Mouse (Mus musculus) embryonic facial prominence, embryonic 12.5 days (tissue): ENCODE results near the gene Cfap52. TPM values are rescaled to one million over a fixed set of nuclear protein-coding genes. Genes with fewer than 3 reads are reported as not detected.

Source experiments
- ATAC-seq: fragments of 200-750 bp; cut with Nextera tagmentation; 2 replicates; pipeline ENCODE4 v1.8.0; 2017; ENCODE audit not compliant: insufficient number of reproducible peaks, insufficient read depth, low FRiP score, low TSS enrichment
- H3K27ac ChIP-seq: fragments of 300-500 bp; sonication (generic); 2 replicates; pipeline ENCODE4 v1.5.1; 2016; ENCODE audit warnings: mild to moderate bottlenecking
- H3K27me3 ChIP-seq: fragments of 300-500 bp; sonication (generic); 2 replicates; pipeline ENCODE4 v1.6.1; 2016; ENCODE audit warnings: mild to moderate bottlenecking, moderate library complexity
- H3K36me3 ChIP-seq: fragments of 300-500 bp; sonication (generic); 2 replicates; pipeline ENCODE4 v1.6.1; 2016; ENCODE audit warnings: mild to moderate bottlenecking
- H3K4me1 ChIP-seq: fragments of 300-500 bp; sonication (generic); 2 replicates; pipeline ENCODE4 v1.6.1; 2016
- H3K4me2 ChIP-seq: fragments of 300-500 bp; sonication (generic); replicated peaks from 2 replicates; pipeline ENCODE4 v1.6.1; 2016; ENCODE audit warnings: mild to moderate bottlenecking, moderate library complexity
- H3K4me3 ChIP-seq: fragments of 300-500 bp; sonication (generic); 2 replicates; pipeline ENCODE4 v1.5.1; 2016; ENCODE audit warnings: mild to moderate bottlenecking
- H3K9ac ChIP-seq: fragments of 300-500 bp; sonication (generic); 2 replicates; pipeline ENCODE4 v1.6.1; 2016; ENCODE audit warnings: mild to moderate bottlenecking, moderate library complexity
- H3K9me3 ChIP-seq: fragments of 300-500 bp; sonication (generic); 2 replicates; pipeline ENCODE4 v1.6.1; 2016; ENCODE audit warnings: mild to moderate bottlenecking, moderate library complexity
- WGBS: fragments of 180-500 bp; shearing (Covaris S2); methylation state at CpG from one replicate; pipeline ENCODE4 v1.1.7; 2016; 5-methylcytosine and 5-hydroxymethylcytosine counted together
- polyA plus RNA-seq: library from polyadenylated mRNA; unstranded; fragments of >200 nt; fragmentation: Nextera tagmentation; extraction: Ambion mirVana; gene quantifications from 2 replicates; pipeline ENCODE4 v1.2.1, GENCODE M21; 2016

Gene Cfap52
- polyA plus RNA-seq, 1 experiment from 2014 or later, result 0.61 TPM

DNA sequence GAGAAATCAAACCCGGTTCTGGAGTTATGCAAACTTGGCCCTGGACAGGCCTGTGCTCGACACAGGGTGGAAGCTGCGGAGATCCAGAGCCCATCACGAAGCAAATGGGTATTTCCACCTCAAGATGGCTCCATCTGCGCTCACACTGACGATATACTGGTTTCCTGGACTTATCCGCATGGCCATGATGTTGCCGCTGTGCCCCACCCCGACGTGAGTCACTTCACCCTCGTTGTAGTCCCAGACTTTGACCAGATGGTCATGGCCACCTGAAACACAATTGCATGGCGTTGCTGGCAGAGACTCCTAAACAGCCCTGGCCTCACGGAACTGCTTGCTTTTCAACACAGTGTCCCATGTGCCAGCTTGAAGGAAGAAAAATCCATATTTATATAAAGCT, 40.5 kb downstream of the Cfap52 start:
- no peak for ATAC-seq
- WGBS, result 89% methylated on average over 13 of the region's 13 CpGs
- no peak overlapping the region for H3K27ac ChIP-seq

DNA sequence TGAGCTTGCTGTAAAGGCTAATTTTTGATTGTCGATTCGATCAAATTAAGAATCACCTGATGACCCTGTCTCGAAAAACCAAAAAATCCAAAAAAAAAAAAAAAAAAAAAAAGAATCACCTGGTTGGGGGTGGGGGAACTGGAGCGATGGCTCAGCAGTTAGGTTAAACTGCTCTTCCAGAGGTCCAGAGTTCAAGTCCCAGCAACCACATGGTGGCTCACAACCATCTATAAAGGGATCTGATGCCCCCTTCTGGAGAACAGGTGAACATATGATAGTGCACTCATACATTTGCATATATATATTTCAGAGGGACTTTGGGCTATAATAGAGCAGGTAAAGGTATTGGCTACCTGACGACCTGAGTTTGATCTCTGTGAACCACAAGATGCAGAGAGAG, 41.7 kb downstream of the Cfap52 start:
- H3K9me3 ChIP-seq, result no peaks in the 10 kb centered on the region
- H3K27me3 ChIP-seq, result peaks cover 29% of the 10 kb centered on the region
- no peak overlapping the region for H3K4me3 ChIP-seq
- 90% methylated on average over 5 of the region's 5 CpGs for WGBS
- no peak overlapping the region for H3K4me2 ChIP-seq
- H3K36me3 ChIP-seq, result no peaks in the 10 kb centered on the region
- ATAC-seq, result no peak
- H3K9ac ChIP-seq, result no peak overlapping the region
- peaks cover 9% of the 10 kb centered on the region; the same call in 1 of the 2 replicates for H3K4me1 ChIP-seq
- H3K27ac ChIP-seq, result no peak overlapping the region

More for the DNA sequence above, 40.5 kb downstream of the Cfap52 start:
- no peak overlapping the region for H3K4me3 ChIP-seq
- no peak overlapping the region for H3K9ac ChIP-seq
- H3K4me2 ChIP-seq, result no peak overlapping the region
- H3K36me3 ChIP-seq, result no peaks in the 10 kb centered on the region
- no peaks in the 10 kb centered on the region for H3K9me3 ChIP-seq
- H3K4me1 ChIP-seq, result peaks cover 9% of the 10 kb centered on the region; the same call in 1 of the 2 replicates
- H3K27me3 ChIP-seq, result peaks cover 22% of the 10 kb centered on the region

DNA sequence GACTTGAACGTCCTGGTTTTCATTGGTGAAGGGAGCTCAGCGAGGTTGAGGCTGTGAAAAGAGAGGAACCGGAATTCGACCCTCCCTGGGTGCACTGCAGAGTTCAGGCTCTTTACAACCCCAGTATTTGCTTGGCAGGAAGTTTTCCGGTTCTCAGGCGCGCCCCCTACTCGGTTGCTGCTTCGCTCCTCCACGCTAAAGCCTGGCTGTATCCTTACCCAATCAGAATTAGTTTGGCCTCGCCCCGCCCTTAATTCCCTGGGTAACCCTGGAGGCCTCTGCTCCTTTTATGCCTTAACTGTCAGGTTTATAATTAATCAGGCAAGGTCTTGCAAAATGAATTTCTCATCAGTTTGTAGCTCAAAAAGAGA, 42.7 kb downstream of the Cfap52 start:
- H3K27me3 ChIP-seq, result peaks cover 29% of the 10 kb centered on the region
- WGBS, result 0% methylated on average over 12 of the region's 12 CpGs
- peak; percentile 69 for ATAC-seq
- H3K4me3 ChIP-seq, result peak overlapping the region; percentile 76
- H3K36me3 ChIP-seq, result no peaks in the 10 kb centered on the region
- H3K9me3 ChIP-seq, result no peaks in the 10 kb centered on the region
- H3K4me2 ChIP-seq, result peak overlapping the region; percentile 100
- H3K27ac ChIP-seq, result 0 out of 2 replicates have a peak overlapping the region, but pooled peaks have one; percentile 32
- peaks cover 9% of the 10 kb centered on the region; the same call in 1 of the 2 replicates for H3K4me1 ChIP-seq
- peak overlapping the region; percentile 66; the same call in 1 of the 2 replicates for H3K9ac ChIP-seq

DNA sequence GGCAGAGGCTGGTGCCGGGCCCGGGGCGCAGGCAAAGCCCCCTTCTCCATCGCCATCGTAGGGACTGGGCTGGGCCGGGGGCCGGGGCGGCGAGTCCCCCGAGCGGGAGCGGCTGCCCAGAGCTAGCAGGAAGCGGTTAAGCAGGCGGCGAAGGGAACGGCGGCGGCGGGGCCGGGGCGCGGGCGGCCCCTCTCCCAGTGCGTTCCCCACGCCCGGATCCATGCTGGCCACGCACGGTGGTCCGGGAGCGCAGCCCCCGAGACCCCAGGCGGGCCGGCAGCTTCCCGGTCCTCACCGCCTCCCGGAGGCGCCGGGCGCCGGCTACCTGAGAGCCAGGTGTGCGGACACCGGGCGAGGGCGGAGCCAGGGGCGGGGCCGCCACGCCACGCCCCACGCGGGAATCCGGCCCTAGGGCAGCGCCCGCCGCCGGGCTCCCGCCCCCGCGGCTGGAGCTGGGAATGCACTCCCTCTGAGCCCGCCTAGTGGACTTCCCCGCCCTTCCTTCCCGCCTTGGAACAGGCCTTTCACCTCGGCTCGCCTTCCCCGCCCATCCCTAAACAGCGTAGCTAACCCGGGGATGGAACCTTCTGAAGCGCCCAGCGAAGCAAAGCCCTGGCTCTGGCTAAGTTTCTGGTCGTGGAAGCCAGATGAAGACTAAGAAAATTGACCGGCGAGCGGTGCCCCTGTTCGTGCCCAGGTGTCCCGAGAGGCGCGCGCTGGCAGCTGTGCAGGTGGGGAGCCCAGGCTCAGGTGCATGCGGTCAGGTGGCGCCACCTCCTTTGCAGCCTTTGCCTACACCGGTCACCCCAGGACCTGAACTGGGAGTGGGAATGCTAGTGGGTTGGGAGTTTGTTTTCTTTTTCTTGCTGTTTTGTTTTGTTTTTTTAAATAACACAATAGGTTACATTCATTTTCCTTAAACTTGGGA, 43.4 kb downstream of the Cfap52 start, which contains the start of gene Usp43:
Gene Usp43, minus strand, starts transcription at position 327 of the 928 bp plus-strand sequence.
- ATAC-seq, result peak; percentile 62
- Histone ChIP-seq H3K27ac (0 out of 2 replicates have a peak within 1 kb of the TSS, but pooled peaks have one; percentile 32), H3K4me1 (peaks cover 9% of the 10 kb centered on the region; the same call in 1 of the 2 replicates), H3K4me2 (peak within 1 kb of the TSS; percentile 100), H3K4me3 (peak within 1 kb of the TSS; percentile 76), H3K9ac (peak within 1 kb of the TSS; percentile 66), H3K36me3 (no peaks in the 10 kb centered on the region), H3K27me3 (peaks cover 29% of the 10 kb centered on the region), H3K9me3 (no peaks in the 10 kb centered on the region)
- WGBS, result under 1% methylated on average over 59 of the region's 80 CpGs

DNA sequence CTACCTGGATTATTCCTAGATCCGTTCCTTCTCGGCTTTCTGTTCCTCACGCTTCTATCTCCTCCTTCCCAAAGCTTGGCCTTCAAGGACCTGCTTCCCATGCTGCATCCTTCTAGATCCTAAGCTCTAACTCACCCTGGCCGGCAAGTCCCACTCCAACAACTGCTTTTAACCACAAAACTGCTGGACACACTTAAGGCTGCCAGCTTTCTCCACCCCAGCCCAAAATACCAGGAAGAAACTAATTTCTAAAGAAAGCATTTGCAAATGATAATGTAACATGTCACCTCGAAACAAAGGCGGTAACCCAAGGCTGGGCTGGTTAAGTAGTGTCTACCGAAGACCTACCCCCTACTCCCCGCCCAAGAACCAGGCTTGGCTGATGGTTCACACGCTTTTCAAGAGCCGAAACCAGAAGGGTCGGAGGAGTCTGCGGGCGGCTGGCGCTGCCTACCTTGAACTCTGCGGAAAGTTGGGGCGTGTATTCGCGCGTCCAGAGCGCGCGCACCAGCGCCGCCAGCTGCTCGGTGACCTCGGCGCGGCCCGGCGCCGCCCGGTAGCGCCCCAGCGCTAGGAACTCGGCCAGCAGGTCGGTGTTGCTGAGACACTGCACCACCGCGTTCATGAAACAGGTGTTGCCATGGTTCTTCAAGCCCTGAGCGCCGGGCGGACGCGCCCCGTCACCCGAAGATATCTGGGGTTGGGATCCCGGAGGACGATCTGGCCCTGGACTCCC, 44.2 kb downstream of the Cfap52 start:
- H3K4me1 ChIP-seq, result peaks cover 9% of the 10 kb centered on the region; the same call in 1 of the 2 replicates
- H3K36me3 ChIP-seq, result no peaks in the 10 kb centered on the region
- peak overlapping the region; percentile 76 for H3K4me3 ChIP-seq
- WGBS, result 2% methylated on average over 47 of the region's 47 CpGs
- peak; percentile 24; the same call in 1 of the 2 replicates for ATAC-seq
- peak overlapping the region; percentile 66 for H3K9ac ChIP-seq
- peak overlapping the region; percentile 100 for H3K4me2 ChIP-seq
- no peaks in the 10 kb centered on the region for H3K9me3 ChIP-seq
- H3K27ac ChIP-seq, result no peak overlapping the region
- peaks cover 29% of the 10 kb centered on the region for H3K27me3 ChIP-seq

DNA sequence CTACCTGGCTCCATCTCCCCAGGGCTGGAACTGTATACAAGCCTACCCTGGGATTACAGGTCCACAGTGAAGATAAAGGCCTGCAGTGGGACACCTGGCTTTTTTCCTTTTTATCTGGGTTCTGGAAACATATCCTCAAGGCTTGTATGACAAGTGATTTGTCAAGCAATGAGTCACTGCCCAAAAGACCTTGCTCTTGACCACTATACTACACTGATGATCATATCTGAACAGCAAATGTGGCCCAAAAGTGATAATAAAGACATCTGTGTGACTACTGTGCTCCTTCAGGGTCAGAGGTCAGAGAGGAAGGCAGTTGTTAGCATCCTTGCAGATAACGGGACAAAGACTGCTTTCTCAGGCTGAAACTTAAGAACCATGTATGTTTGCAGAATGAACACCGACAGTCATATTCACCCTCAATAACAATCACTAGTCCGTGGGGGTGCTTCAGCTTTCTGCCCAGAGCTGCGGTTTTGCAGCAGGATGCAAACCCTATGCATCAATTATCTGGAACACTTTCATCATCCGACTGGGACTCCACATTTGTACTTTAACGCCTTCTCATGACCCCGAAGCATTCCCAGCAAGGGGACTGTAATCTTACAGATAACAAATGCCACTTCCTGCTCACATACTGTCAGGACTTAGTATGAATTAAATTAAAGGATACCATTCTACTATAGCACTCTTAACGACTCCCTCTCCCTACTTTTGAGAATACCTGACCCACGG, 45.1 kb downstream of the Cfap52 start:
- no peak overlapping the region for H3K4me3 ChIP-seq
- H3K4me1 ChIP-seq, result peaks cover 9% of the 10 kb centered on the region; the same call in 1 of the 2 replicates
- H3K27ac ChIP-seq, result no peak overlapping the region
- no peak for ATAC-seq
- no peak overlapping the region for H3K9ac ChIP-seq
- 39% methylated on average over 9 of the region's 9 CpGs for WGBS
- no peaks in the 10 kb centered on the region for H3K36me3 ChIP-seq
- H3K4me2 ChIP-seq, result no peak overlapping the region
- peaks cover 29% of the 10 kb centered on the region for H3K27me3 ChIP-seq
- H3K9me3 ChIP-seq, result no peaks in the 10 kb centered on the region

DNA sequence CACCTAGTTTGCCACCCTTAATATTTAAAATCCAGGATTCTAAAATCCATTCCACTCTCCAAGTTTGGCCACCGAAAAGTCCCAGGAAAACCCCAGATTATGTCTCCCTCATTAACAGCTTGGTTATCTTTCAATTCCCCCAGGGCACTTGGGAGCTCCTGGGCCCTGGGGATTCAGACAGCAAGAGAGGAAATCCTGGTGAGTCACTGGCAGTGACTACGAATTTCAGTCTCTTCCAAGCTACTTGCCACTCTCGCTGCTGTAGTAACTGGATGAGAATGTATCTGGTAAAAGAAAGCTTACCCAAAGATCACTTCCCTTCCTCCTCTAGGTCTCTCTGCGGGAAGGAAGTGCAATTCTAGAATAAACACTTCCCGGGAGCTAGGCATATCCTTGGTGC, 45.9 kb downstream of the Cfap52 start:
- Histone ChIP-seq H3K36me3 (no peaks in the 10 kb centered on the region), H3K9ac (no peak overlapping the region), H3K4me1 (peaks cover 9% of the 10 kb centered on the region; the same call in 1 of the 2 replicates), H3K4me2 (no peak overlapping the region), H3K27me3 (peaks cover 29% of the 10 kb centered on the region), H3K4me3 (no peak overlapping the region), H3K27ac (no peak overlapping the region), H3K9me3 (no peaks in the 10 kb centered on the region)
- ATAC-seq, result no peak
- WGBS, result 62% methylated on average over 5 of the region's 5 CpGs

DNA sequence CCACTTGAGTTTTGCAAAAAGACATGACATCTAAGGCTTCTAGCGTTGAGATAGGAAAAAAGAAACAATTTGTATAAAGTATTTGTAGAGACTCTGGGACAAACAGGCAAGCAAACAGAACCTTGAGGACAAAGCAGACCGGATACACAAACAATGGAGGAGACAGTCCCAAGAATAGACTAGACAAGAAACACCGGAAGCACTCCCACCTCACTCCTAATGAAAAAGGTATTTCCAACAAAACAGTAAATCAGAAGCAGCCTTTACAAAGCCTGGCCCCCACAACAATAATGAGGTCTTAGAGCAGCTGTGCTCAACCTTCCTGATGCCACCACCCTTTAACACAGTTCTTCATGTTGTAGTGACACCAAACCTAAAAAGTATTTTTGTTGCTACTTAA, 48.3 kb downstream of the Cfap52 start:
- no peak for ATAC-seq
- Histone ChIP-seq H3K4me3 (no peak overlapping the region), H3K9ac (no peak overlapping the region), H3K9me3 (no peaks in the 10 kb centered on the region), H3K4me2 (no peak overlapping the region), H3K27ac (no peak overlapping the region), H3K4me1 (0 out of 2 replicates have a peak, but pooled peaks cover 5% of the 10 kb centered on the region), H3K27me3 (peaks cover 28% of the 10 kb centered on the region), H3K36me3 (no peaks in the 10 kb centered on the region)
- 76% methylated on average over 3 of the region's 3 CpGs for WGBS

DNA sequence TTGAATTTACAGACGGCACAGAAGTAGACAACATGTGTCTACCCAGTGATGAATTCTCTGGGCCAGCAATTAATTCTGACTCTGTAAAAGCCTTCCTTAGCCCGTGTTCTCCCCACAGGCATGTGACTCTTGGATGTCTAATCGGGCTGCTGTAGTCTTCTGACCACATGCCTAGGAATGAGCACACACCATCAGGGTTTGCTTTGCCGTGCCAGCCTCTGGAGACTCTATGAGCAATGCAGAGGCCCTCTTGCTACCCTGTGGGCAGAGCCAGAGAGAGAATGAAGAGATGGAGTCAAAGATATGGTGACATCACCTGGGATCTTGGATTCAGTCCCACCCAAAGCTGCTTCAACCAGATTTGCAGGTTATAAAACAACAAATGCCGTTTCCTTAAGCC, 54.4 kb downstream of the Cfap52 start:
- no peak overlapping the region for H3K4me3 ChIP-seq
- no peak for ATAC-seq

GRCm38 (mm10) chr11:67903756-67904155, 61.7 kb downstream of the Cfap52 start:
- Histone ChIP-seq H3K4me1 (no peaks in the 10 kb centered on the region), H3K27ac (no peak overlapping the region), H3K4me3 (no peak overlapping the region), H3K4me2 (no peak overlapping the region), H3K9me3 (no peaks in the 10 kb centered on the region), H3K27me3 (0 out of 2 replicates have a peak, but pooled peaks cover 3% of the 10 kb centered on the region), H3K36me3 (no peaks in the 10 kb centered on the region), H3K9ac (no peak overlapping the region)
- no peak for ATAC-seq
- WGBS, result 83% methylated on average over 4 of the region's 4 CpGs

More for the DNA sequence above, 54.4 kb downstream of the Cfap52 start:
- H3K4me2 ChIP-seq, result no peak overlapping the region
- no peak overlapping the region for H3K9ac ChIP-seq
- 0 out of 2 replicates have a peak, but pooled peaks cover 3% of the 10 kb centered on the region for H3K27me3 ChIP-seq
- H3K36me3 ChIP-seq, result no peaks in the 10 kb centered on the region
- H3K4me1 ChIP-seq, result no peaks in the 10 kb centered on the region
- H3K27ac ChIP-seq, result no peak overlapping the region
- no peaks in the 10 kb centered on the region for H3K9me3 ChIP-seq
- WGBS, result 86% methylated on average over 5 of the region's 5 CpGs

- ATAC-seq, result no peak
- H3K9ac ChIP-seq, result no peak overlapping the region
- H3K27ac ChIP-seq, result no peak overlapping the region
- H3K36me3 ChIP-seq, result no peaks in the 10 kb centered on the region
- no peaks in the 10 kb centered on the region for H3K4me1 ChIP-seq
- H3K4me3 ChIP-seq, result no peak overlapping the region
- H3K4me2 ChIP-seq, result no peak overlapping the region
- no peaks in the 10 kb centered on the region for H3K27me3 ChIP-seq
- WGBS, result 65% methylated on average over 8 of the region's 8 CpGs
- H3K9me3 ChIP-seq, result no peaks in the 10 kb centered on the region
Measured at GRCm38 (mm10) chr11:67897064-67897560, 68.3 kb downstream of the Cfap52 start.
